Mouse (Mus musculus) lung, adult 2 months (tissue): Measurements from ENCODE around the gene Iffo2.

ENCODE experiments used
- CTCF ChIP-seq: fragments of 200-500 bp; IDR thresholded peaks from 2 replicates; pipeline ENCODE4 v1.5.1; 2011; ENCODE audit warnings: mild to moderate bottlenecking, low read length, control low read depth; ENCODE audit not compliant: insufficient read depth
- POLR2A ChIP-seq: fragments of 200-500 bp; IDR thresholded peaks from 2 replicates; pipeline ENCODE4 v1.6.1; 2011; ENCODE audit warnings: low read depth, mild to moderate bottlenecking, control low read depth, low read length, borderline replicate concordance; ENCODE audit errors: extremely low read depth

GRCm38 (mm10) chr4:139630171-139630570 lies 99.8 kb downstream of the Iffo2 start:
- TF ChIP-seq POLR2A (no peak), CTCF (no peak)
